Mouse (Mus musculus) hindbrain, embryonic 13.5 days (tissue): ENCODE measurements around the gene Rad9a. TPM values are rescaled to one million over a fixed set of nuclear protein-coding genes. Genes with fewer than 3 reads are reported as not detected.

Experiments
- ATAC-seq: fragments of 200-750 bp; cut with Nextera tagmentation; 2 replicates; pipeline ENCODE4 v1.8.0; 2017; ENCODE audit warnings: moderate TSS enrichment; ENCODE audit not compliant: low FRiP score
- H3K27ac ChIP-seq: fragments of 300-500 bp; sonication (generic); 2 replicates; pipeline ENCODE4 v1.5.1; 2015; ENCODE audit warnings: inconsistent platforms, mild to moderate bottlenecking, moderate library complexity
- H3K27me3 ChIP-seq: fragments of 300-500 bp; sonication (generic); 2 replicates; pipeline ENCODE4 v1.6.1; 2015; ENCODE audit warnings: mild to moderate bottlenecking, inconsistent platforms
- H3K36me3 ChIP-seq: fragments of 300-500 bp; sonication (generic); 2 replicates; pipeline ENCODE4 v1.6.1; 2015; ENCODE audit warnings: mild to moderate bottlenecking, inconsistent platforms
- H3K4me1 ChIP-seq: fragments of 300-500 bp; sonication (generic); replicated peaks from 2 replicates; pipeline ENCODE4 v1.6.1; 2015; ENCODE audit warnings: inconsistent platforms
- H3K4me2 ChIP-seq: fragments of 300-500 bp; sonication (generic); 2 replicates; pipeline ENCODE4 v1.6.1; 2015; ENCODE audit warnings: inconsistent platforms, mild to moderate bottlenecking, moderate library complexity
- H3K4me3 ChIP-seq: fragments of 300-500 bp; sonication (generic); 2 replicates; pipeline ENCODE4 v1.5.1; 2015; ENCODE audit warnings: mild to moderate bottlenecking, inconsistent platforms
- H3K9ac ChIP-seq: fragments of 300-500 bp; sonication (generic); 2 replicates; pipeline ENCODE4 v1.6.1; 2015; ENCODE audit warnings: mild to moderate bottlenecking, inconsistent platforms
- H3K9me3 ChIP-seq: fragments of 300-500 bp; sonication (generic); 2 replicates; pipeline ENCODE4 v1.6.1; 2016; ENCODE audit warnings: inconsistent platforms
- WGBS: fragments of 180-500 bp; shearing (Covaris S2); methylation state at CpG from one replicate; pipeline ENCODE4 v1.1.7; 2015; 5-methylcytosine and 5-hydroxymethylcytosine counted together
- microRNA-seq: library from miRNA; unstranded; fragments of <30 nt; microRNA quantifications from one replicate; pipeline ENCODE4, GENCODE M21; 2016
- polyA plus RNA-seq: library from polyadenylated mRNA; unstranded; fragments of >200 nt; fragmentation: Nextera tagmentation; extraction: Ambion mirVana; gene quantifications from 2 replicates; pipeline ENCODE4 v1.2.1, GENCODE M21; 2015

Gene Rad9a
- polyA plus RNA-seq, 1 experiment from 2014 or later = 20.4 TPM

DNA sequence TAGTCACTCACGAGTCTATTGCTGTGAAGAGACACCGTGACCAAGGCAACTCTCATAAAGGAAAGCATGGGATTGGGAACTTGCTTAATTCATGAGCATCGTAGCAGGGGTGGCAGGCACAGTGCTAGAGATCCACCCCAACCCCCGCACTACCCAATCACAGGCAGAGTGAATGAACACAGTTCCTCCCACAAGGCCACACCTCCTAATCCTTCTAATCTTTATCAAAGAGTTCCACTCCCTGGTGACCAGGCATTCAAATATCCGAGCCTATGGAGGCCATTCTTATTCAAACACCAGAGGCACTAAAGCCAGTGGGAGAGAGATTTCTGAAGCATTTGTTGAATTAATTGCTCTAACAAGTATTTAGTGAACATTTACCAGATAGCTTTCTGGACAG is 55.5 kb downstream of the Rad9a start:
- Histone ChIP-seq H3K4me1 (peaks cover 30% of the 10 kb centered on the region), H3K9ac (no peak overlapping the region), H3K36me3 (peaks cover 12% of the 10 kb centered on the region), H3K4me3 (no peak overlapping the region), H3K27ac (no peak overlapping the region), H3K9me3 (no peaks in the 10 kb centered on the region), H3K27me3 (no peaks in the 10 kb centered on the region), H3K4me2 (no peak overlapping the region)
- 88% methylated on average over 5 of the region's 5 CpGs for WGBS
- ATAC-seq = no peak

Small RNAs within 50 kb of the gene (microRNA-seq; reads per million reads assigned to microRNA genes)
- not detected for gene Gm26115

Other genes starting within 250 kb of the Rad9a start
- gene Aldh3b3, start 243.0 kb downstream of the Rad9a start, polyA plus RNA-seq = not detected in 2 replicates
- gene Aldh3b2, start 229.3 kb downstream of the Rad9a start, polyA plus RNA-seq = 0.22 and 0.32 TPM in 2 replicates
- gene Acy3, start 215.1 kb downstream of the Rad9a start, polyA plus RNA-seq = 2.3 TPM in 2 replicates
- 0.32 and 1.2 TPM in 2 replicates for gene Tbx10, start 208.9 kb downstream of the Rad9a start, polyA plus RNA-seq
- 22.3 and 27.5 TPM in 2 replicates for gene Nudt8, start 201.1 kb downstream of the Rad9a start, polyA plus RNA-seq
- 5.2 and 5.3 TPM in 2 replicates for gene Gm49405, start 201.0 kb downstream of the Rad9a start, polyA plus RNA-seq
- 6.5 and 7.8 TPM in 2 replicates for gene Doc2g, start 198.3 kb downstream of the Rad9a start, polyA plus RNA-seq
- 220 and 241 TPM in 2 replicates for gene Ndufv1, start 188.9 kb downstream of the Rad9a start, polyA plus RNA-seq
- 418 and 433 TPM in 2 replicates for gene Gstp1, start 163.7 kb downstream of the Rad9a start, polyA plus RNA-seq
- 1.4 and 4.4 TPM in 2 replicates for gene Gstp2, start 155.6 kb downstream of the Rad9a start, polyA plus RNA-seq
- gene Gstp3, start 142.1 kb downstream of the Rad9a start, polyA plus RNA-seq = not detected in 2 replicates
- gene Cabp2, start 120.1 kb downstream of the Rad9a start, polyA plus RNA-seq = not detected in 2 replicates
- 79.8 and 81.0 TPM in 2 replicates for gene Cdk2ap2, start 104.5 kb downstream of the Rad9a start, polyA plus RNA-seq
- gene Pitpnm1, start 101.7 kb downstream of the Rad9a start, polyA plus RNA-seq = 43.3 and 48.5 TPM in 2 replicates
- gene Aip, start 75.8 kb downstream of the Rad9a start, polyA plus RNA-seq = 90.3 and 91.7 TPM in 2 replicates
- not detected in 2 replicates for gene Gpr152, start 61.9 kb downstream of the Rad9a start, polyA plus RNA-seq
- gene Cabp4, start 57.6 kb downstream of the Rad9a start, polyA plus RNA-seq = 0.29 and 0.30 TPM in 2 replicates
- 128 and 130 TPM in 2 replicates for gene Coro1b, start 53.0 kb downstream of the Rad9a start, polyA plus RNA-seq
- gene Ptprcap, start 48.1 kb downstream of the Rad9a start, polyA plus RNA-seq = 0.47 and 0.66 TPM in 2 replicates
- 61.6 and 64.3 TPM in 2 replicates for gene Rps6kb2, start 38.3 kb downstream of the Rad9a start, polyA plus RNA-seq
- gene Carns1, start 26.2 kb downstream of the Rad9a start, polyA plus RNA-seq = 5.1 and 5.6 TPM in 2 replicates
- gene Tbc1d10c, start 10.4 kb downstream of the Rad9a start, polyA plus RNA-seq = 0.88 and 1.1 TPM in 2 replicates
- gene Ppp1ca, start 9.6 kb downstream of the Rad9a start, polyA plus RNA-seq = 609 and 611 TPM in 2 replicates
- 0.58 and 1.0 TPM in 2 replicates for gene Clcf1, start 12.6 kb upstream of the Rad9a start, polyA plus RNA-seq
- not detected in 2 replicates for gene AC109138.7, start 12.7 kb upstream of the Rad9a start, polyA plus RNA-seq
- gene Pold4, start 30.2 kb upstream of the Rad9a start, polyA plus RNA-seq = 19.7 and 20.2 TPM in 2 replicates
- 10.4 and 10.6 TPM in 2 replicates for gene Ssh3, start 67.5 kb upstream of the Rad9a start, polyA plus RNA-seq
- 29.9 and 33.1 TPM in 2 replicates for gene Ankrd13d, start 81.5 kb upstream of the Rad9a start, polyA plus RNA-seq
- 19.6 and 20.0 TPM in 2 replicates for gene Grk2, start 104.6 kb upstream of the Rad9a start, polyA plus RNA-seq
- 34.6 and 36.3 TPM in 2 replicates for gene Kdm2a, start 196.6 kb upstream of the Rad9a start, polyA plus RNA-seq
- gene Rhod, start 237.8 kb upstream of the Rad9a start, polyA plus RNA-seq = 7.0 and 7.8 TPM in 2 replicates